ENCODE assay signal across 8 mouse cellular contexts in the genomic region with DNA sequence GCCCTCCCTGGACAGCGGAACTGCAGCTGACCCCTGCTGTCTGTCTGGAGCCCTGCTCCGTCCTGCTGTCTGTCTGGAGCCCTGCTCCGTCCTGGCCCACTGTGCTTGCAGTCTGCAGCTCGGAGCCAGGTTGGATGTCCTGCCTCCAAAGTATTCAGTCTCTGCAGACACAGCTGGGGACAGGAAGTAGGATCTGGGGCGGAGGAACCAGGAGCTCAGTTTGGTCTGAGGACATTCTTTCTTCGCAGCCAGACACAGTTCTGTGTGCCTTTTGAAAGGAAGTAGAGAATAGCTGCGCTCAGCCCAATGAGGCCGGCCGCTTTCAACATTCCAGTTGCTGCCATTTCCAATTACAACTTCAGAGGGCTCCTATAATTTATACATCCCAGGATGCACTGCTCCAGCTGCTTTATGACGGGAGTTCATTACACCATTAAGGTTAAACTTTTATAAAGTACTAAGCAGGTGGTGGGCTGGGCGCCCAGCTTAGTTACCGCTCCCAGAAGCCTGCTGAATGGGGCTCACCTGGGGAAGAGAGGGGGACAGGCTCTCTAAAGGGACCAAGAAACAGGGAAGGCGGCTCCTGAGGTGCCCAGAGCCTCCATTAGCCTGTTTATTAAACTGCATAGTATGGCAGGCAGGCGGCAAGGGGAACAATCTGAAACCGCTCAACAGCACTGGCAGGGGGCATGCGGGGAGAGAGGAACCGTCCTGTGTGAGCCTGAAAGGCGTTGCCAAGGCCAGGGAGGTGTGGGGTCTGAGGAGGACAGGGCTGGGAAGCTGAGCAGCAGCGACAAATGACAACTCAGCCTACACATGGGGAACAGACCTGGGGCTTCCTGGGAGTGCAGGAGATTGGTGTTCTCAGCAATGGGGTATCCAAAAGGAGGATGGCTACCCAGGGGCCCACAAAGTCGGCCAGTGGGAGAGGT. TPM values are rescaled to one million over a fixed set of nuclear protein-coding genes. Genes with fewer than 3 reads are reported as not detected.
DNase-seq lines count a peak whose midpoint lies in the region; ATAC-seq and TF ChIP-seq lines count a peak whose summit lies in the region.

No protein-coding gene starts in this region.

- peak overlapping the region; percentile 65 for H3K27ac ChIP-seq in hindbrain, embryonic 16.5 days (ENCODE audit: low read depth, low read length)
- H3K27ac ChIP-seq in limb, embryonic 14.5 days (replicated peaks; ENCODE audit: low read depth, low read length) = peak overlapping the region; percentile 72
- H3K27ac ChIP-seq in olfactory bulb, adult 2 months (ENCODE audit: insufficient read depth, low read depth, low read length) = peak overlapping the region; percentile 71

- H3K27me3 ChIP-seq in hindbrain, embryonic 16.5 days (replicated peaks; ENCODE audit: control insufficient read depth, insufficient read depth, low read length) = peaks cover 5% of the 10 kb centered on the region
- H3K27me3 ChIP-seq in limb, embryonic 14.5 days (ENCODE audit: control insufficient read depth, insufficient read depth, low read length) = no peaks in the 10 kb centered on the region

- peak overlapping the region; percentile 38; the same call in 1 of the 2 replicates for H3K9ac ChIP-seq in hindbrain, embryonic 16.5 days (ENCODE audit: low read depth, low read length)
- H3K9ac ChIP-seq in limb, embryonic 14.5 days (ENCODE audit: low read depth, low read length, severe bottlenecking) = no peak overlapping the region; the same call in none of the 2 replicates

- no peak overlapping the region for H3K4me3 ChIP-seq in hindbrain, embryonic 16.5 days (ENCODE audit: low read length)
- H3K4me3 ChIP-seq in limb, embryonic 14.5 days (replicated peaks; ENCODE audit: low read length) = no peak overlapping the region
- no peak overlapping the region for H3K4me3 ChIP-seq in olfactory bulb, adult 2 months (ENCODE audit: insufficient read depth, low read depth, low read length)

- H3K4me1 ChIP-seq in hindbrain, embryonic 16.5 days (ENCODE audit: control insufficient read depth, insufficient read depth, low read depth, low read length) = peaks cover 37% of the 10 kb centered on the region
- H3K4me1 ChIP-seq in limb, embryonic 14.5 days (ENCODE audit: control insufficient read depth, insufficient read depth, low read length) = peaks cover 43% of the 10 kb centered on the region
- H3K4me1 ChIP-seq in olfactory bulb, adult 2 months (ENCODE audit: control insufficient read depth, insufficient read depth, low read length) = peaks cover 68% of the 10 kb centered on the region

- H3K9me3 ChIP-seq in hindbrain, embryonic 16.5 days (ENCODE audit: control insufficient read depth, low read length) = no peaks in the 10 kb centered on the region
- no peaks in the 10 kb centered on the region for H3K9me3 ChIP-seq in limb, embryonic 14.5 days (ENCODE audit: control insufficient read depth, low read length)

- peak overlapping the region; percentile 17 for H3K4me2 ChIP-seq in hindbrain, embryonic 16.5 days (ENCODE audit: low read length)
- peak overlapping the region; percentile 33 for H3K4me2 ChIP-seq in limb, embryonic 14.5 days (replicated peaks; ENCODE audit: low read depth, low read length, severe bottlenecking)

- no peak for TF ChIP-seq CTCF in olfactory bulb, adult 2 months (IDR thresholded peaks at IDR 0.05; ENCODE audit: insufficient read depth, low read depth, low read length)

- TF ChIP-seq POLR2A in limb, embryonic 14.5 days (IDR thresholded peaks at IDR 0.05; ENCODE audit: borderline replicate concordance, extremely low read depth, insufficient read depth, insufficient read length) = no peak
- TF ChIP-seq POLR2A in olfactory bulb, adult 2 months (IDR thresholded peaks at IDR 0.05; ENCODE audit: insufficient read depth, low read depth, low read length) = no peak

- WGBS in hindbrain, embryonic 16.5 days = 35% methylated on average over 20 of the region's 20 CpGs
- 20% methylated on average over 20 of the region's 20 CpGs for WGBS in limb, embryonic 14.5 days
- WGBS in olfactory bulb, adult 2 months = 57% methylated on average over 20 of the region's 20 CpGs

- no peaks in the 10 kb centered on the region for H3K36me3 ChIP-seq in hindbrain, embryonic 16.5 days (ENCODE audit: control insufficient read depth, insufficient read depth, low read length)
- no peaks in the 10 kb centered on the region for H3K36me3 ChIP-seq in limb, embryonic 14.5 days (ENCODE audit: control insufficient read depth, insufficient read depth, low read length)

- DNase-seq in right cerebral cortex, adult 18-20 months = peak; percentile 60
- DNase-seq in right cerebral cortex, postnatal 36 days (ENCODE audit: low spot score in 2 of 2) = no peak
- DNase-seq in forelimb bud, embryonic 11.5 days (ENCODE audit: low read depth, low spot score) = peak; percentile 65
- DNase-seq in limb, embryonic 14.5 days (ENCODE audit: low spot score) = peak; percentile 76
- no peak for DNase-seq in thymus, postnatal 36 days

- ATAC-seq in hindbrain, embryonic 16.5 days = peak; percentile 26
- peak; percentile 60 for ATAC-seq in limb, embryonic 14.5 days (ENCODE audit: low FRiP score, low read depth)
- ATAC-seq in monocyte, adult 5-6 weeks (replicated peaks; ENCODE audit: insufficient number of reproducible peaks, low FRiP score, low TSS enrichment, poor library complexity, severe bottlenecking) = no peak

RNA-seq across cellular contexts. Expression of a gene that starts 9.8 kb away (rescaled TPM):
- 11.5 and 14.3 TPM in 2 replicates for polyA plus RNA-seq in hindbrain, embryonic 16.5 days (2015; fragmentation: Nextera tagmentation; extraction: Ambion mirVana)
- polyA plus RNA-seq in limb, embryonic 14.5 days (2012; rRNA removed) = 8.1 and 11.1 TPM in 2 replicates
- 2.4 and 2.8 TPM in 2 replicates for polyA plus RNA-seq in limb, embryonic 14.5 days (2014; fragmentation: Nextera tagmentation; extraction: Ambion mirVana)
- polyA plus RNA-seq in olfactory bulb, adult 2 months (2012; ENCODE audit: insufficient read depth, insufficient read length, low replicate concordance, missing spikeins) = not detected in 2 replicates
- total RNA-seq in monocyte, adult 5-6 weeks (2017) = 0.39 to 0.43 TPM in 2 of 3 replicates, not detected in the other

RNA-seq across cellular contexts. Expression of a gene that starts 54.3 kb away (rescaled TPM):
- polyA plus RNA-seq in hindbrain, embryonic 16.5 days (2015; fragmentation: Nextera tagmentation; extraction: Ambion mirVana) = 0.95 and 1.1 TPM in 2 replicates
- 4.4 and 7.0 TPM in 2 replicates for polyA plus RNA-seq in limb, embryonic 14.5 days (2012; rRNA removed)
- polyA plus RNA-seq in limb, embryonic 14.5 days (2014; fragmentation: Nextera tagmentation; extraction: Ambion mirVana) = 1.1 and 1.4 TPM in 2 replicates
- polyA plus RNA-seq in olfactory bulb, adult 2 months (2012; ENCODE audit: insufficient read depth, insufficient read length, low replicate concordance, missing spikeins) = not detected in 2 replicates
- total RNA-seq in monocyte, adult 5-6 weeks (2017) = 0.10 to 2.3 TPM in 2 of 3 replicates, not detected in the other

Comparison
In these comparisons a context has a peak if more than half of its experiments do, and no peak if none do; other contexts are left out.
1. DNase-seq: peak in right cerebral cortex, adult 18-20 months (single experiment), forelimb bud, embryonic 11.5 days (single experiment) and limb, embryonic 14.5 days (single experiment); none in right cerebral cortex, postnatal 36 days (0 of 2) and thymus, postnatal 36 days (0 of 2).
2. Peak in every context shown above with its lines, with median percentiles within 50 percentile points of each other: H3K27ac ChIP-seq.